Mouse (Mus musculus) forebrain, embryonic 11.5 days (tissue): ENCODE measurements around the gene B430306N03Rik. TPM values are rescaled to one million over a fixed set of nuclear protein-coding genes. Genes with fewer than 3 reads are reported as not detected.
A peak's percentile ranks its signal among the peaks of the same experiment; 100 is the strongest.

Experiments used
- ATAC-seq: fragments of 200-750 bp; cut with Nextera tagmentation; replicated peaks from 2 replicates; pipeline ENCODE4 v1.8.0; 2017; ENCODE audit warnings: moderate TSS enrichment; ENCODE audit not compliant: low FRiP score
- DNase-seq: peaks from one replicate; pipeline ENCODE4 v3.0.0-alpha.2; 2017; ENCODE audit warnings: low spot score
- H3K27ac ChIP-seq: fragments of 300-500 bp; sonication (generic); 2 replicates; pipeline ENCODE4 v1.5.1; 2014; ENCODE audit warnings: low read depth, low read length
- H3K27me3 ChIP-seq: fragments of 300-500 bp; sonication (generic); 2 replicates; pipeline ENCODE4 v1.6.1; 2014; ENCODE audit warnings: mild to moderate bottlenecking, low read length, mixed read lengths; ENCODE audit not compliant: control insufficient read depth, insufficient read depth
- H3K36me3 ChIP-seq: fragments of 300-500 bp; sonication (generic); 2 replicates; pipeline ENCODE4 v1.6.1; 2014; ENCODE audit warnings: mild to moderate bottlenecking, low read length, moderate library complexity, mixed read lengths; ENCODE audit not compliant: control insufficient read depth, insufficient read depth
- H3K4me1 ChIP-seq: fragments of 300-500 bp; sonication (generic); replicated peaks from 2 replicates; pipeline ENCODE4 v1.6.1; 2014; ENCODE audit warnings: low read length, mixed read lengths; ENCODE audit not compliant: control insufficient read depth, insufficient read depth
- H3K4me2 ChIP-seq: fragments of 300-500 bp; sonication (generic); 2 replicates; pipeline ENCODE4 v1.6.1; 2014; ENCODE audit warnings: low read depth, mild to moderate bottlenecking, low read length, moderate library complexity, mixed read lengths; ENCODE audit not compliant: severe bottlenecking
- H3K4me3 ChIP-seq: fragments of 300-500 bp; sonication (generic); 2 replicates; pipeline ENCODE4 v1.5.1; 2014; ENCODE audit warnings: low read depth, low read length
- H3K9ac ChIP-seq: fragments of 300-500 bp; sonication (generic); 2 replicates; pipeline ENCODE4 v1.6.1; 2014; ENCODE audit warnings: low read length
- H3K9me3 ChIP-seq: fragments of 300-500 bp; sonication (generic); 2 replicates; pipeline ENCODE4 v1.6.1; 2016; ENCODE audit warnings: low read length, mixed read lengths; ENCODE audit not compliant: control insufficient read depth
- WGBS: fragments of 180-500 bp; shearing (Covaris S2); extraction: QIAGEN DNeasy Blood & Tissue Kit; methylation state at CpG from one replicate; pipeline ENCODE4 v1.1.7; 2014; 5-methylcytosine and 5-hydroxymethylcytosine counted together
- polyA plus RNA-seq: library from polyadenylated mRNA; unstranded; fragments of >200 nt; fragmentation: Nextera tagmentation; extraction: Ambion mirVana; gene quantifications from 2 replicates; pipeline ENCODE4 v1.2.1, GENCODE M21; 2014

B430306N03Rik gene
- polyA plus RNA-seq, 1 experiment from 2014 or later: not detected

- no peak overlapping the region for H3K4me2 ChIP-seq
Observed at GRCm38 (mm10) chr17:48323236-48323635, 7.3 kb downstream of the B430306N03Rik start.

DNA sequence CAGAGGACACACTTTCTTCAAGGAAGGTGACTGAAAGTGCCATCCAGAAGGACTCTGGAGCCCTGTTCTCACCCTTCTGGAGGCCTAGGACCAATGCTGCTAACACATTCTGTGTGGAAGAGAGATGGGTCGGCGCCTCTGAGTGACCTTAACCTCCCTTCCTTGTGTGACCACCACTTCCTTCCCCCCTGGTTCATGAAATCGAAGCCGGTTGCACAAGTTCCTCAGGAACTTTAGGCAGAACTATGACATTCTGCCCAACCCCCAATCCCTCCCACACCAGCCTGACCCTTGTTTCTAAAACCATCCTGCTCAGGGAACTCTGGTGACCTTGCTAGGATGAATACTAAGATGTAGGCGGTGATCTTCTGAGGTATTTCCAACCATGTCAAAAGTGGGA, 8.3 kb downstream of the B430306N03Rik start:
- ATAC-seq (no peak), DNase-seq (no peak)
- Histone ChIP-seq H3K9ac (no peak overlapping the region), H3K36me3 (no peaks in the 10 kb centered on the region), H3K4me3 (no peak overlapping the region), H3K27me3 (no peaks in the 10 kb centered on the region), H3K4me1 (no peaks in the 10 kb centered on the region), H3K4me2 (no peak overlapping the region), H3K9me3 (no peaks in the 10 kb centered on the region), H3K27ac (no peak overlapping the region)
- WGBS: 91% methylated on average over 5 of the region's 5 CpGs

More at GRCm38 (mm10) chr17:48323236-48323635, 7.3 kb downstream of the B430306N03Rik start:
- Histone ChIP-seq H3K4me3 (no peak overlapping the region), H3K27me3 (no peaks in the 10 kb centered on the region), H3K27ac (no peak overlapping the region), H3K4me1 (no peaks in the 10 kb centered on the region), H3K36me3 (no peaks in the 10 kb centered on the region), H3K9me3 (no peaks in the 10 kb centered on the region), H3K9ac (no peak overlapping the region)
- DNase-seq (no peak), ATAC-seq (no peak)
- WGBS: 71% methylated on average over 3 of the region's 3 CpGs

DNA sequence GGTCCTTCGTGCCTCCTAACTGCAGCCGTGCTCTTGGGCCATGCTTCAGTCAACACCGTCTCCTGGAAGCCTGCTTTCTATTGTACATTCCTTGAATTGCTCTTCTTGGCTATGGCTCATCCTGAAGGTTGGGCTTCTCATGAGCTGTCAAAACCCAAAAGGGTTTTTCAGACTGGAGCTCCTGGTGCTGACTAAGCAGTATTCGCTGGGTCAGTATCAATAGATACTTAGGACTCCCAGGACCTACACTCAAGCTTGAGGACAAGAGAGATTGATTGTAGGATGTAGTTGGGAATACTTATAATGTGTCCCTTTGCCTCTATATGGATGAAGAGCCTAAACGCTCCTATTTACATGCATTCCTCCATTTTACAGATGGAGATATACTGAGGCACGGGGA, 9.2 kb downstream of the B430306N03Rik start:
- no peaks in the 10 kb centered on the region for H3K27me3 ChIP-seq
- H3K9ac ChIP-seq: no peak overlapping the region
- no peak overlapping the region for H3K27ac ChIP-seq
- H3K4me2 ChIP-seq: no peak overlapping the region
- ATAC-seq (no peak), DNase-seq (no peak)
- no peaks in the 10 kb centered on the region for H3K4me1 ChIP-seq
- no peaks in the 10 kb centered on the region for H3K9me3 ChIP-seq
- no peak overlapping the region for H3K4me3 ChIP-seq
- WGBS: 94% methylated on average over 6 of the region's 6 CpGs
- H3K36me3 ChIP-seq: no peaks in the 10 kb centered on the region

GRCm38 (mm10) chr17:48325638-48326037, 9.7 kb downstream of the B430306N03Rik start:
- no peak overlapping the region for H3K4me3 ChIP-seq
- H3K4me1 ChIP-seq: no peaks in the 10 kb centered on the region
- H3K36me3 ChIP-seq: no peaks in the 10 kb centered on the region
- no peak overlapping the region for H3K9ac ChIP-seq
- H3K9me3 ChIP-seq: no peaks in the 10 kb centered on the region
- no peaks in the 10 kb centered on the region for H3K27me3 ChIP-seq
- DNase-seq (no peak), ATAC-seq (no peak)
- 88% methylated on average over 11 of the region's 11 CpGs for WGBS
- H3K4me2 ChIP-seq: no peak overlapping the region
- H3K27ac ChIP-seq: no peak overlapping the region

DNA sequence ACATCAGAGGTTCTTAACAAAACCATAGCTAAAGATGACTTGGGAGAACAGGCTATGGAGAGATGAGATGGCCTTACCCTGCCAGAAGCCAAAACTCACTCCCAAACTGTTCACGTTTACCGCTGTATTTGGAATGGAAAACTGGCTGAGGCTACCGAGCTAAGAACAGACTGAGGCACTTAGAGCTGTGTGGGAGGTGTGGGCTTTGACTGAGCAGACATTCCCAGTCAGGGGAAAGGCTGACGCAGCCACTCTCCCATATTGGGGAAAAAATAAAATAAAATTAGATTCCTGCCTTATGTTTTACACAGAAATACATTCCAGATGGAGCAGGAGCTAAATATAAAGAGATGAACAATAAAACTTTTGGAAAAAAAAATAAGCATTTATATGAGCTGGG, 10.7 kb downstream of the B430306N03Rik start:
- DNase-seq (no peak), ATAC-seq (no peak)
- H3K36me3 ChIP-seq: no peaks in the 10 kb centered on the region
- H3K4me3 ChIP-seq: no peak overlapping the region
- H3K9me3 ChIP-seq: no peaks in the 10 kb centered on the region
- H3K4me1 ChIP-seq: no peaks in the 10 kb centered on the region
- H3K9ac ChIP-seq: no peak overlapping the region
- no peaks in the 10 kb centered on the region for H3K27me3 ChIP-seq
- H3K4me2 ChIP-seq: no peak overlapping the region
- WGBS: 85% methylated on average over 4 of the region's 4 CpGs
- no peak overlapping the region for H3K27ac ChIP-seq

GRCm38 (mm10) chr17:48332524-48332923, 16.6 kb downstream of the B430306N03Rik start:
- Histone ChIP-seq H3K36me3 (no peaks in the 10 kb centered on the region), H3K4me2 (no peak overlapping the region), H3K27me3 (no peaks in the 10 kb centered on the region), H3K9me3 (no peaks in the 10 kb centered on the region), H3K4me3 (no peak overlapping the region), H3K27ac (no peak overlapping the region), H3K9ac (no peak overlapping the region), H3K4me1 (no peaks in the 10 kb centered on the region)
- DNase-seq (no peak), ATAC-seq (no peak)
- 91% methylated on average over 2 of the region's 2 CpGs for WGBS

DNA sequence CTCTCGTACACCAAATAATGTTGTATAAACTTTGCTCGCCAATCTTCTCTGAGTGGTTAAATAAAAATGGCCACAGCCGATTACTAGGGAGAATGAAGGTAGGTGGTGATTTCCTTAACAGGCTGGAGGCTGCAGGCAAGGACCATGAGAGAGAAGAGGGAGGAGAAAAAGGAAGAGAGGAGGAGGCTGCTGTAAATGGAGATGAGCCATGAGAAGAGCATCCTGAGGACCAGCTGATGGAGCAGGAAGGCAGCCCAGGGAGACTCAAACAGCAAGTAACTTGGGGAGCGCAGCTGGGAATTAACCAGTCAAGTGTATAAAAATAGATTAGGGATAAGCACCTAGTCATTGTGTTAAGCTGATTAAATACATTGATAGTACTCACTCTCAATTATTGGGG, 18.2 kb downstream of the B430306N03Rik start:
- H3K9me3 ChIP-seq: no peaks in the 10 kb centered on the region
- 85% methylated on average over 4 of the region's 4 CpGs for WGBS
- no peak overlapping the region for H3K4me2 ChIP-seq
- no peaks in the 10 kb centered on the region for H3K4me1 ChIP-seq
- ATAC-seq (no peak), DNase-seq (no peak)
- no peak overlapping the region for H3K27ac ChIP-seq
- no peak overlapping the region for H3K9ac ChIP-seq
- H3K27me3 ChIP-seq: no peaks in the 10 kb centered on the region
- no peaks in the 10 kb centered on the region for H3K36me3 ChIP-seq
- no peak overlapping the region for H3K4me3 ChIP-seq

- no peaks in the 10 kb centered on the region for H3K36me3 ChIP-seq
- peak; percentile 89 for DNase-seq
- no peak overlapping the region for H3K4me2 ChIP-seq
- no peak overlapping the region for H3K27ac ChIP-seq
- no peak overlapping the region for H3K4me3 ChIP-seq
- H3K9me3 ChIP-seq: no peaks in the 10 kb centered on the region
- under 1% methylated on average over 6 of the region's 6 CpGs for WGBS
- ATAC-seq: no peak
- no peak overlapping the region for H3K9ac ChIP-seq
- no peaks in the 10 kb centered on the region for H3K27me3 ChIP-seq
- H3K4me1 ChIP-seq: no peaks in the 10 kb centered on the region
Observed at GRCm38 (mm10) chr17:48336857-48337256, 20.9 kb downstream of the B430306N03Rik start.

- Histone ChIP-seq H3K9me3 (no peaks in the 10 kb centered on the region), H3K4me2 (no peak overlapping the region), H3K9ac (no peak overlapping the region), H3K36me3 (no peaks in the 10 kb centered on the region), H3K4me1 (no peaks in the 10 kb centered on the region), H3K27me3 (no peaks in the 10 kb centered on the region), H3K4me3 (no peak overlapping the region), H3K27ac (no peak overlapping the region)
- WGBS: 97% methylated on average over 1 of the region's 1 CpGs
- ATAC-seq (no peak), DNase-seq (no peak)
Observed at GRCm38 (mm10) chr17:48340267-48340666, 24.3 kb downstream of the B430306N03Rik start.
